Mouse (Mus musculus) E14TG2a.4 (cell line): ENCODE results near the gene Rps6ka3.
A peak's percentile ranks its signal among the peaks of the same experiment; 100 is the strongest.

Experiments
- H3K27me3 ChIP-seq: 2 replicates; pipeline ENCODE4 v1.6.1; 2014; ENCODE audit warnings: low read length, control low read depth; ENCODE audit not compliant: insufficient read depth
- H3K36me3 ChIP-seq: 2 replicates; pipeline ENCODE4 v1.6.1; 2014; ENCODE audit warnings: low read length, control low read depth; ENCODE audit not compliant: insufficient read depth
- H3K4me1 ChIP-seq: replicated peaks from 2 replicates; pipeline ENCODE4 v1.6.1; 2014; ENCODE audit warnings: low read depth, low read length, control low read depth
- H3K4me3 ChIP-seq: replicated peaks from 2 replicates; pipeline ENCODE4 v1.5.1; 2014; ENCODE audit warnings: mild to moderate bottlenecking, low read length
- H3K9me3 ChIP-seq: 2 replicates; pipeline ENCODE4 v1.6.1; 2014; ENCODE audit warnings: low read length, control low read depth
- CTCF ChIP-seq: conservative IDR thresholded peaks from 2 replicates; pipeline ENCODE4 v1.5.1; 2014; ENCODE audit warnings: low read length
- NANOG ChIP-seq: IDR thresholded peaks from 2 replicates; pipeline ENCODE4 v1.6.1; 2014; ENCODE audit warnings: borderline replicate concordance, low read length, mixed read lengths
- POU5F1 ChIP-seq: IDR thresholded peaks from 2 replicates; pipeline ENCODE4 v1.6.1; 2014; ENCODE audit warnings: low read length, borderline replicate concordance

Gene Rps6ka3

DNA sequence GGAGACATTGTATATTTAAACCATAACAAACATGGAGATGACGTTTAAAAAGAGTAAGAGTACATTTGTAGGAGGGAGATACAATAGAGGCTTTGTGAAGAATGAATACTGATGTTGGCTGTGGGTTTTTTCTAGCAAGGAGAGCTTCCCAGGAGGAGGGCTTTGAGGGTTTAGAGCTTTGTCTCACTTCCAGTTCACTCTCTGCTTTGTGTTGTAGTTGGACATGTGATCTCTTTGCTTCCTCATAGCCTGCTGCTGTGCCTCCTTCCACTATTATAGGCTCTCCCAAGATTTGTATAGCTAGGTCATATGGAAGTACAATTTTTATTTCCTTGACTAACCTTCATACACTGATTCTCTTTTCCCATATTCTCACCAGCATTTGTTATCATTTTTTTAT is 27.2 kb downstream of the Rps6ka3 start:
- TF ChIP-seq POU5F1 (no peak), CTCF (no peak), NANOG (no peak)
- Histone ChIP-seq H3K4me3 (no peak overlapping the region), H3K4me1 (no peaks in the 10 kb centered on the region), H3K36me3 (no peaks in the 10 kb centered on the region), H3K9me3 (no peaks in the 10 kb centered on the region), H3K27me3 (no peaks in the 10 kb centered on the region)

- Histone ChIP-seq H3K9me3 (no peaks in the 10 kb centered on the region), H3K4me1 (peaks cover 6% of the 10 kb centered on the region; the same call in 1 of the 2 replicates), H3K4me3 (peak overlapping the region; percentile 88), H3K36me3 (no peaks in the 10 kb centered on the region), H3K27me3 (peaks cover 11% of the 10 kb centered on the region)
- TF ChIP-seq CTCF = no peak
- no peak for TF ChIP-seq NANOG
- no peak for TF ChIP-seq POU5F1
These were observed 44.1 kb downstream of the Rps6ka3 start for GRCm38 (mm10) chrX:159254001-159254884.

DNA sequence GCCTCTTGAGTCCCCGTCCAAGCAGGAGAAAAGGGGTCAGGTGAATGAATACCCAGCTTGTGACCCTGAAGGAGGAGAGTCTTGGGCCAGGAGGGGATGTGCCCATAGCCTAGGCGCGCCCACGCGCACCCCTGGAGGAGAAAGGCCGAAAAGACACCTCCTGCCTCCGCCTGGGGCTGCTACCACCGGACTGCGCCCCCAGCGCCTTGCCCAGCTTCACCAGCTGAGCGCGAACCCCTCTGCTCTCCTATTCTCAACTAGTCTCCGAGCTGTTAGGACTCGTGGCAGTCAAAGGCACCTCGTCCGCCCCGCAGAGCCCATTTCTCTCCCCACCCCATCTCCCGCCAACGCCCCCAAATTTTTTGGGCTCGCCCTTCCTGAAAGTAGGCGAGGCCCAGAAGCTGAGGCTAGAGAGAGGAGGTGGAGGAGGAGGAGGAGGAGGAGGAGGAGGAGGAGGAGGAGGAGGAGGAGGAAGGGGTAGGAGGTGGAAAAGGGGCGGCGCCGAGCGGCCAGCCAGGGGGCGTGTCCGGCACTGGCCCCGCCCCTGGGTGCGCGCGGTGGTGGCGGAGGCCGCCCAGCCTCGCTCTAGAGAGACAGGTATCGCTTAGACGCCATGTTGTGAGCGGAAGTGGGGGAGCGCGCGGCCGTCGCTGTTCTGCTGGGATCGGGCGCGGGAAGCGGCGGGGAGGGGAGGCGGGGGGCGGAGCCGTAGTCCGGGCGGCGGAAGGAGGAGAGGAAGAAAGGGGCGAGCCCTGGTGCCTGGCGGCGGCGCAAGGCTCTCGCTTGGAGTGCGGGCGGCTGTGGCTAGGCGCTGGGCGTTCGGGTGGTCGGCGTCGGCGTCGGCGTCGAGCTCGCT is 45.2 kb downstream of the Rps6ka3 start:
- no peaks in the 10 kb centered on the region for H3K36me3 ChIP-seq
- TF ChIP-seq NANOG (no peak), POU5F1 (no peak)
- peak overlapping the region; percentile 88 for H3K4me3 ChIP-seq
- H3K27me3 ChIP-seq = peaks cover 11% of the 10 kb centered on the region
- no peaks in the 10 kb centered on the region for H3K9me3 ChIP-seq
- H3K4me1 ChIP-seq = peaks cover 6% of the 10 kb centered on the region; the same call in 1 of the 2 replicates

DNA sequence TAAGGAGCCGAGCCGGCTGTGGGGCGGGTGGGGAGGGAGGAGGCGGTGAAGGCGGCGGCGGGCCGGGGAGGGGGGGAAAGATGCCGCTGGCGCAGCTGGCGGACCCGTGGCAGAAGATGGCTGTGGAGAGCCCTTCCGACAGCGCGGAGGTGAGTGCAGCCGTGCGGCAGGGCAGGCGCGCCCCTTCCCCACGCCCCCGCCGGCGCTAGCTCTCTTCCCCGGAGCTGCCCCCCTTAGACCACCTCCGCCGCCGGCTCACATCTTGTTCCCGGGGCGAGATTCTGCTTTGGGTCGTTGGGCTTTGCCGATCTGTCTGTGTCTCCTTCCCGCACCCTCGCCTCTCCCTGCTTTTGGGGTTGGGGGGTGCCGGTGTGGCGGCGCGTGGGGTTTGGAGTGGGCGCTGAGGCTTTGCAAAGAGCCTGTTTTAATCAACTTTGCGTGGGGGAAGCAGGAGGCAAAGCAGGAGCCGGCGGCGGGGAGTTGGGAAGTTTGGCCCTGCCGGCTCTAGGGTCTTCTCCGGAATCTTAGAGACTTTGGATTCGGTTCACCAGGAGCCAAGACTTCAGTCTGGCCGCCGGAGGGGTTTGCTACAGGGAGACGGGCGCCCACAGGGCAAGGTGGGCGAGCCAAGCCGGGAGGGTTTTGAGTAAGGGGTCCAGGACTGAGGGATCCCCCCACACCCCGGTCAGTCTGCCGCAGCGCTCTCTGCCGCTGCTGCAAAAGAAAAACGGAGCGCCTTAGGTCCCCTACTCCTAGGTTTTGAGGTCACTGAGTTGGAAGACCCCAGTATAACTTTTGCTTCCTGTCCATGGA is 46.1 kb downstream of the Rps6ka3 start:
- H3K4me1 ChIP-seq = peaks cover 6% of the 10 kb centered on the region; the same call in 1 of the 2 replicates
- no peaks in the 10 kb centered on the region for H3K9me3 ChIP-seq
- TF ChIP-seq CTCF = no peak
- no peak for TF ChIP-seq POU5F1
- no peak for TF ChIP-seq NANOG
- peak overlapping the region; percentile 88 for H3K4me3 ChIP-seq
- no peaks in the 10 kb centered on the region for H3K36me3 ChIP-seq
- H3K27me3 ChIP-seq = peaks cover 10% of the 10 kb centered on the region

DNA sequence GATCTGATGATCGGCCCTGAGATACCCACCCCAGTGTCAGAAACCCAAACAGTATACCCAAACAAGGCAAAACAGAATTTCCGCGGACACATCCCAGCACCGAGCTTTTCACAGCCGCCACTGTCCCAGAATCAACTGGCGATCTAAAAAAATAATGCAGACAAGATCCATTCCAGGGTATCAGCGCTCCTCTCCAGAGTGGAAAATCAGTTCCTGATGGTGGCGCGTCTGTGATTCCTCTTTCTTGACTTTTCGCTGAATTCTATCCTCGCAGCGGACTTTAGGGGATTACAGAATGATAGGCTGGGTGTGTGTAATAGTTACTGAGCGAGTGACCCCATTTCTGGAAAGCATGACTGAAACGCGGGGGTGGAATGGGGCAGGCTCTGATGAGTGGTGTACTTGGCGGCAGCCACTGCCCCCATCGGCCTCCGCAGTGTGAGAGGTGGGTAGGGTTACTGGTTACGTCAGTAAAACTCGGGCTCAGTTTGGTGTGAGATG is 46.9 kb downstream of the Rps6ka3 start:
- TF ChIP-seq NANOG = no peak
- TF ChIP-seq CTCF = no peak
- TF ChIP-seq POU5F1 = no peak
- Histone ChIP-seq H3K9me3 (no peaks in the 10 kb centered on the region), H3K27me3 (peaks cover 5% of the 10 kb centered on the region), H3K36me3 (no peaks in the 10 kb centered on the region), H3K4me1 (peaks cover 6% of the 10 kb centered on the region; the same call in 1 of the 2 replicates), H3K4me3 (peak overlapping the region; percentile 88)

- peaks cover 5% of the 10 kb centered on the region; the same call in 1 of the 2 replicates for H3K4me1 ChIP-seq
- no peak overlapping the region for H3K4me3 ChIP-seq
- no peaks in the 10 kb centered on the region for H3K27me3 ChIP-seq
- TF ChIP-seq CTCF = peak; percentile 63
- no peak for TF ChIP-seq NANOG
- no peaks in the 10 kb centered on the region for H3K36me3 ChIP-seq
- H3K9me3 ChIP-seq = no peaks in the 10 kb centered on the region
These were observed 54.6 kb downstream of the Rps6ka3 start for GRCm38 (mm10) chrX:159264681-159265080.

DNA sequence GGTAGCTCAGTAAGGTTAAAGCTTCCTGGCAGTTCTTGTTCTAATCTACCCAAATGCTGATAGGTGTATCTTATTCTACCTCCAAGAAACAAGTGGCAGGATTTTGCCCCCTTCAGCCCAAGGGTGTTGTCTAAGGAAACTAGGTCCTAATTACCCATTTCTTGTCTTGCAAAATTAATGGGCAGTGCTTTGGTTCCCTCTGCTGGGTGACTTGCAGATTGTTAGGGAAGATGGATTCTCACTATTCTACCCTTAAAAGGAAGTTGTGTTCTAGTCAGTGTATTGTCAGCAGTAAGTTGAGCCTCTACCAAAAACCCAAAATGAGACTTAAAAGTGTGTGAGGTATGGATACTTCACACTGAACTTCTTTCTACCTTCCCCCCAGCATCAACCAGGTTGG is 59.0 kb downstream of the Rps6ka3 start:
- peaks cover 5% of the 10 kb centered on the region; the same call in 1 of the 2 replicates for H3K4me1 ChIP-seq
- H3K27me3 ChIP-seq = no peaks in the 10 kb centered on the region
- H3K4me3 ChIP-seq = no peak overlapping the region
- no peak for TF ChIP-seq POU5F1
- peak; percentile 15; the same call in 1 of the 2 replicates for TF ChIP-seq CTCF
- TF ChIP-seq NANOG = no peak
- no peaks in the 10 kb centered on the region for H3K9me3 ChIP-seq
- H3K36me3 ChIP-seq = no peaks in the 10 kb centered on the region

DNA sequence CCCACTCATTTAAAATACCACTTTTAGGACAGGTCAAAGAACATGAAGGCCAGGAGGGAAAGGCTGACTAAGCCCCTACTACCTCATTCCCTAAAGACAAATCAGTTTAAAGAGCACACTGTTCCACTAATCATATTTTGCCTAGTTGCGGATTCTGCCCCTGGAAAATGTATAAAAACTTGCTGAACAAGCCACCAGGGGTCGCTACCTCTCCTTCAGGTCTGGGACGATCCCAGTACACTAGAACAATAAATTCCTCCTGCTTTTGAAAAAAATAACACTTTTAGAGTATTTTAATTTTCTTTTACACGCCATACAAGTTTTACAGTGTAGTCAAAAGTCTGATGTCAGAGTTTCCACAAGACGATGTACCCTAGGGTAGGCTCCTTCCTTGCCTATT is 76.7 kb downstream of the Rps6ka3 start:
- H3K36me3 ChIP-seq = no peaks in the 10 kb centered on the region
- no peaks in the 10 kb centered on the region for H3K27me3 ChIP-seq
- H3K4me1 ChIP-seq = no peaks in the 10 kb centered on the region
- no peak overlapping the region for H3K4me3 ChIP-seq
- TF ChIP-seq CTCF = peak; percentile 52
- TF ChIP-seq NANOG = no peak
- no peak for TF ChIP-seq POU5F1
- no peaks in the 10 kb centered on the region for H3K9me3 ChIP-seq
